ENCODE assay signal across 16 mouse cellular contexts in the genomic region with DNA sequence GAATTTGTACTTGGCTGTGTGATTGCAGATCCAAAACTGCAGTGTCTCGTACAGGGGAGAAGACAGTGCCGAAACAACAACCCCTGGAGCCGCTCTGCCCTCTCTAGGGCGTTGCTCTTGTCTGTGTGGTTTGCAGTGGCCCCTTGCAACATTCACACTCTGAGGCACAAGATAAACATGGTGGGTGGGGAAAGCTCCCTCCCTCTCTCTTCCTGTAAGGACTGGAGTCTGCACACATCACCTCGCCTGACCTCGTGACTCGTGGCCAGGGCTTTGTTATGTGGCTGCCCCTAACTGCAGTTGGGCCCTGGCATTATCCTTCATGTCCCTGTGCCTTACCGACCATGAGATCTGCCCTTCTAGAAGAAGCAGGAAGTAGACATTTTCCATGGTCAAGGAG.
DNase-seq lines count a peak whose midpoint lies in the region; ATAC-seq and TF ChIP-seq lines count a peak whose summit lies in the region.
"Had no signal": no experiment of that assay in that cellular context is flagged by ENCODE, and none has a peak within 500 bp of the region (broad histone marks: within the 10 kb centered on the region; RNA-seq: fewer than 3 reads in every experiment).

No protein-coding gene starts in this region.

- H3K4me3 ChIP-seq in bone marrow, adult 2 months (replicated peaks; ENCODE audit: control insufficient read depth, low read depth, low read length) = no peak overlapping the region
- H3K4me3 ChIP-seq in liver, embryonic 12.5 days = no peak overlapping the region
- H3K4me3 ChIP-seq: heart, embryonic 15.5 days; kidney, embryonic 15.5 days; left cerebral cortex, adult 2 months; lung, embryonic 15.5 days; neural tube, embryonic 12.5 days had no signal

- H3K9ac ChIP-seq in liver, embryonic 12.5 days = peak overlapping the region; percentile 23; the same call in 1 of the 2 replicates
- H3K9ac ChIP-seq: heart, embryonic 15.5 days; kidney, embryonic 15.5 days; lung, embryonic 15.5 days; neural tube, embryonic 12.5 days had no signal

- no peak for TF ChIP-seq CTCF in bone marrow, adult 2 months (IDR thresholded peaks at IDR 0.05; ENCODE audit: control insufficient read depth, insufficient read depth, low read length)

- no peaks in the 10 kb centered on the region for H3K9me3 ChIP-seq in liver, embryonic 12.5 days (replicated peaks)
- H3K9me3 ChIP-seq: heart, embryonic 15.5 days; kidney, embryonic 15.5 days; lung, embryonic 15.5 days; neural tube, embryonic 12.5 days had no signal

- ATAC-seq in liver, embryonic 12.5 days = peak; percentile 89

- no peaks in the 10 kb centered on the region for H3K27me3 ChIP-seq in liver, embryonic 12.5 days (replicated peaks)
- H3K27me3 ChIP-seq: heart, embryonic 15.5 days; kidney, embryonic 15.5 days; lung, embryonic 15.5 days; neural tube, embryonic 12.5 days had no signal

- no peak for TF ChIP-seq POLR2A in bone marrow, adult 2 months (IDR thresholded peaks at IDR 0.05; ENCODE audit: borderline replicate concordance, control insufficient read depth, low read depth, low read length)

- H3K36me3 ChIP-seq in liver, embryonic 12.5 days = peaks cover 17% of the 10 kb centered on the region
- H3K36me3 ChIP-seq: heart, embryonic 15.5 days; kidney, embryonic 15.5 days; lung, embryonic 15.5 days; neural tube, embryonic 12.5 days had no signal

- H3K4me1 ChIP-seq in bone marrow, adult 2 months (ENCODE audit: control insufficient read depth, insufficient read depth, low read length) = no peaks in the 10 kb centered on the region; the same call in 1 of the 2 replicates
- peaks cover 38% of the 10 kb centered on the region for H3K4me1 ChIP-seq in liver, embryonic 12.5 days

- H3K27ac ChIP-seq in bone marrow, adult 2 months (ENCODE audit: control insufficient read depth, insufficient read depth, low read depth, low read length, poor library complexity) = peak overlapping the region; percentile 35
- peak overlapping the region; percentile 46; the same call in 1 of the 2 replicates for H3K27ac ChIP-seq in liver, embryonic 12.5 days
- H3K27ac ChIP-seq: heart, embryonic 15.5 days; kidney, embryonic 15.5 days; left cerebral cortex, adult 2 months; lung, embryonic 15.5 days; neural tube, embryonic 12.5 days had no signal

- H3K4me2 ChIP-seq in liver, embryonic 12.5 days = peak overlapping the region; percentile 46
- H3K4me2 ChIP-seq: heart, embryonic 15.5 days; kidney, embryonic 15.5 days; lung, embryonic 15.5 days; neural tube, embryonic 12.5 days had no signal

- WGBS in bone marrow, adult 2 months = 16% methylated on average over 8 of the region's 8 CpGs
- WGBS in liver, embryonic 12.5 days (ENCODE audit: insufficient replicate concordance) = 8% methylated on average over 8 of the region's 8 CpGs

- peak; percentile 57 to 66 for DNase-seq in lung, adult 18-20 months
- no peak for DNase-seq in lung, postnatal 14 days
- peak; percentile 45 to 49 for DNase-seq in monocyte, adult 2 months (ENCODE audit: low read depth in 1 of 2, low spot score in 2 of 2)
- no peak for DNase-seq in urinary bladder, adult 18-20 months (ENCODE audit: low spot score in 2 of 2)
- DNase-seq in thymus, postnatal 25 days = no peak
- no peak for DNase-seq in embryo, embryonic 10.5 days (ENCODE audit: low spot score)
- DNase-seq: cerebellum, adult 11 months; right cerebral cortex, postnatal 14 days; thymus, adult 18-20 months had no signal

Comparison
In these comparisons a context has a peak if more than half of its experiments do, and no peak if none do; other contexts are left out.
1. DNase-seq: peak in lung, adult 18-20 months (2 of 2) and monocyte, adult 2 months (2 of 2); none in lung, postnatal 14 days (single experiment), urinary bladder, adult 18-20 months (0 of 2), thymus, postnatal 25 days (single experiment) and embryo, embryonic 10.5 days (single experiment).